Mouse (Mus musculus) kidney, postnatal 10 days (tissue): ENCODE data around the gene Ccdc181.
"Not testable (repeated sequence)": the region's sequence is repeated elsewhere in the genome, so short reads cannot be mapped to it uniquely, and the experiment has no call there.

ENCODE experiments used
- DNase-seq: peaks from one replicate; pipeline ENCODE4 v3.0.0; 2021; ENCODE audit warnings: mixed read lengths

The Ccdc181 gene

DNA sequence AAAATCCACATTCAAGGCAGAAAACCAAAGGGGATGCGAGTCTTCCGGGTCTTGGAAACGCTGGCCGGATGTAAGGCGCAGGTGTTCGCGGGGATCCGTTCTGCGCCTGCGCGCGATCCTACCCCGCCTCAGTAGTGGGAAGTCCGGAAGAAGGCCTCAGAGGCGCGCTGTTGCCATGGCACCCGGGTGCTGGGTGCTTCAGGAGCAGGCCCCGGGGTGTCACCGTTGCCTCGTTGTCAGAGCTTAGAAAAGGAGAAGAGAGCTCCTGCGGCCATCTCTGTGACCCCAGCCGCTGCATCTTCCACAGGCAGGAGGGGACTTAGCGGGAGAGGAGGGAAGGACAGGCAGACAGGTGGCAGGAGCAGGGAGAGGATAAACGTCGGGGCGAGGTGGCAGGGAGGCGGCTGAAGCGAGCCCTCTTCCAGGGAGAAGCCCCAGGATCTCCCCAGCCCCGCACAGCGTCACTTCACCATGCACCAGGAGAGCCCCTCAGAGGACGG lies at the start of gene Ccdc181:
Ccdc181 (plus strand) TSS at position 131 of the 500 bp plus-strand sequence.
- peak; percentile 95 for DNase-seq

DNA sequence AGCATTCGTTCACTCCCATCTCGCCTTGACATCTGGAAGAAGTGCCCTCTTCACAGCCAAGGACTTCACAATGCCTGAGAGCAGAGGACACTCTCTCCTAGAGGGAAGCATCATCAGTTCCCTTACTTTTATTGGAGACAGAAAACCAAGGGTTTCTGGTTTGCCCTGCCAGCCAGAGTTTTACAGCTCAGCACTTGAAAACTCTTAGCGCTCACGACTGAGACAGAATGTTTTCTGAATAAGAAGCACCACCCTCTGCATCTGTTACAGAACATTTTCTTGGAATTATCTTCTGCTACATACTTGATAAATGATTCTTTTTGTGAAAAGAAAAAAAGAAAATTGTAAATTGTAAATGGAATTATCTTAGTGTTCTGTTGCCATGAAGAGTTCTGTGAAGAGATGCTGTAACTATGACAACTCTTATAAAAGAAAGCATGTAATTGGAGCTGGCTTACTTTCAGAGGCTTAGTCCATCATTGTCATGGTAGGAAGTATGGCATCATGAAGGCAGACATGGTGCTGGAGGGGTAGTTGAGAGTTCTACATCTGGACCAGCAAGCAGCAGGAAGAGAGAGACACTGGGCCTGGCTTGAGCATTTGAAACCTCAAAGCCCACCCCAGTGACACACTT lies 43.3 kb upstream of the Ccdc181 start:
- not testable (repeated sequence) for DNase-seq

DNA sequence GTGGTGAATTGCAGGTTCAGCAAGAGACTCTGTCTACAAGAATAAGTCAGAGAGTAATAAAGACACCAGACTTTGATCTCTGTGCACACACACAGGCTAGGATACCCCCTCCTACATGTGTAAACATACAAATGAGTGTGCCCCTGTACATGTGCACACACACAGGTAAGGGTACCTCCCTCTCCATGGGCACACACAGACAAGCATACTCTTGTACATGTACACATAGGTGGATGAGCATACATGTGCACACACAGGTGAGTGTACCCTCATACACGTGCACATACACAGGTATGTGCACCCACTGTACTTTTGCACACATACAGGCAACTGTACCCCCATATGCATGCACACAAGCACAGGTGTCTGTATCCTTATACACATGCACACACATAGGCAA lies 41.9 kb upstream of the Ccdc181 start:
- no peak for DNase-seq

DNA sequence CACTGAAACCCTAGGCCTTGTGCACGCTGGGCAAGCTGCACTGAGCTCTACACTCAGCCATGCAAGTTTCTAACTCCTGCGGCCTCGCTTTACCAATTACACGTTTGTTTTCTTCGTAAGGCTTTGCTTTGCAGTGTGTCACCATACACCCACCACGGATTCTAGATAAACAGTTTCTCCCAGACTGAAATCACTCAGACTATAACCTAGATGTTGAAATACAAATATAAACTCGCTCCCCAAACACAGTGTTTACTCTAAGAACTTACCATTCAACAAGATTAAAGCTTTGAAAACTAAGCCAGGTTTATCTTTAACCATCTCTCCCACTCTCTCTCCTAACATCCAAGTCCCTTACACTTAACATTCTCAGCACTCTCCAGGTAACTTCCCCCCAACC lies 40.3 kb upstream of the Ccdc181 start:
- no peak for DNase-seq

DNA sequence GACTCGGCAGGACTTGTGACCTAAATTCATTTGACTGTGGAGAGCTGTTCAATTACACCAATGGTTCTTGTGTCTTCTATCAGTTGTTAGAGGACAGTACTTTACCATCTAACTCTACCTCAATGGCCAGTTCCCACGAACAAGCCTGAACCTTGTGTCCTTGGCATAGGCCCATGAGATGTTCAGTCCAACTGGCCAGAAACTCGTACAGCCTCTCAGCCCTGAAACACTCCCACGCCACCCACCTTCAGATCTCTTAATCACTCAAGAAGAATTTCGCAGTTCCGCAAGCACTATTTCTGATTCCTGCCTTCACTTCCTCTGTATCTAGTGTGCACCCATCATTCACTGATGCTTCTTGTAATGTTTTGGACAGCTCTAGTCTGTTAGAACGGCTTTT lies 39.3 kb upstream of the Ccdc181 start:
- no peak for DNase-seq

DNA sequence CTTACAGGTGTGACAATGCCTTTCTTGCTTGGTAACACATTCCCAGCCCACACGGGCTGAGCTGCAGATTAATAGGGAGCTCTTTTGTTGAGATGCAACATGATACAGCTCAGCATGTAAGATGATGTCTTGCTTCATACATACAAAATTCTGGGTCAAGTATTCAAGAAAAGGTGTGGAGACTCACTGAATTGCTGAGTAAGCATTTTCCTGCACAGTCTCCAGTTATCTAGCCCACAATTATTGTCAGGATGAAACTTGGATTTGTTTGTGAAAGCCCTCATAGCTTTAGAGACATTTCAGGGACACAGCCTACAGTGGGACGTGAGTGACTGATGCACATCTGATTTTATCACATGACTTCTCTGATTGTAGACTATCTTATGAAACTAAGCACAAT lies 33.9 kb upstream of the Ccdc181 start:
- no peak for DNase-seq

DNA sequence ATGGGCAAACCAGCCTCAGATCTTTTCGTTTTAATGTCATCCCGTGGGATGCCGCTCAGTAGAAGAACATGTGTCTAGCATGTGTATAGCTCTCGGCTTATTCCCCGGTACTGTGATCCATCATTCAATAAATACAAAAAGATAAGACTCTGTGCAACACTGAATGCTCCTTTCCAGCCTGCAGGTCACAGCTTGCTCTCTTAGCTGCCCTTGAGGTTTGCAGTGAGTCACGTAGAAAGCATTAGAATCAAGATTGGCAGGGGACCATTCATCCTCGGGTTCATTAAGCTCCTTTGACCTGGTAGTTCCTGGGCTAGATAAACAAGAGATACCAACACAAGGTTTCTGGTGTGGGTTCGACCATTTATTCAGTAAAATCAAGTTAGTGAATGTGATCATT lies 32.6 kb upstream of the Ccdc181 start:
- no peak for DNase-seq

DNA sequence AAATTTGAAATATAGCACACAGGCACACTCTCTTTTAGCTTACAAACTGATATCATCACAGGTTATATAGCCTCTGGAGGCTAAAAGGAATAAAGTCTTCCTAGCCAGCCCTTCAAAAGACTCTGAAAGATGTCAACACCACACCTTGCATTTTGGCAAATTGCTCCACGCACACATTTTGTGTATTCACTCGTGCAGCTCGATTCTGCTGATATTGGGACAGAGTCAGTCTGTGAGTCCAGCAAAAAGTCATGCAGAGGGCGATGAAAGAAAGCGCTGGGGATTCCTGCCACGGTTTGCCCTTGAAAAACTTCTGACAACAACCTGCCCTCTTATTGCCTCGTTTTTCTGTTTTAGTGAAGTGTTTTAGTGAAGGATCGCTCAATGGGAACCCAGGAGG lies 27.9 kb upstream of the Ccdc181 start:
- no peak for DNase-seq

DNA sequence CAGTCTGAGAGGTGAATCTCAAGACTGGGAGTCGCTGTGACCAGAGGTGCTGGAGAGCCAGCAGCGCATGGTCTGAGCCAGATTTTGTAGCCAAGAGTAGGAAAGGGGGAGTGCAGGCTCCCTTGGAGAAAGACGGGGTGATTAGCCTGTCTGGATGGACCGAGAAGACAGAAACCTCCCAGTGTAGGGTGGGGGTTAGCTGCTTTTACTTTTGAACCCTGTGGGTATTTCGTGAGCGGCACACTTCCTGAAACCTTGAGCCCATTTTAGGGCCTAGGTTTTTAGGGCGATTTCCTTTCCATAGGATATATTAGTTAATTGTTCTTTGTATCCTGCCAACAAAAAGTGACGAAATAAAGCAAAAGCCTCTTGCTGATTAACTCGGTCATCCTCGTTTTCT lies 27.4 kb upstream of the Ccdc181 start:
- no peak for DNase-seq

DNA sequence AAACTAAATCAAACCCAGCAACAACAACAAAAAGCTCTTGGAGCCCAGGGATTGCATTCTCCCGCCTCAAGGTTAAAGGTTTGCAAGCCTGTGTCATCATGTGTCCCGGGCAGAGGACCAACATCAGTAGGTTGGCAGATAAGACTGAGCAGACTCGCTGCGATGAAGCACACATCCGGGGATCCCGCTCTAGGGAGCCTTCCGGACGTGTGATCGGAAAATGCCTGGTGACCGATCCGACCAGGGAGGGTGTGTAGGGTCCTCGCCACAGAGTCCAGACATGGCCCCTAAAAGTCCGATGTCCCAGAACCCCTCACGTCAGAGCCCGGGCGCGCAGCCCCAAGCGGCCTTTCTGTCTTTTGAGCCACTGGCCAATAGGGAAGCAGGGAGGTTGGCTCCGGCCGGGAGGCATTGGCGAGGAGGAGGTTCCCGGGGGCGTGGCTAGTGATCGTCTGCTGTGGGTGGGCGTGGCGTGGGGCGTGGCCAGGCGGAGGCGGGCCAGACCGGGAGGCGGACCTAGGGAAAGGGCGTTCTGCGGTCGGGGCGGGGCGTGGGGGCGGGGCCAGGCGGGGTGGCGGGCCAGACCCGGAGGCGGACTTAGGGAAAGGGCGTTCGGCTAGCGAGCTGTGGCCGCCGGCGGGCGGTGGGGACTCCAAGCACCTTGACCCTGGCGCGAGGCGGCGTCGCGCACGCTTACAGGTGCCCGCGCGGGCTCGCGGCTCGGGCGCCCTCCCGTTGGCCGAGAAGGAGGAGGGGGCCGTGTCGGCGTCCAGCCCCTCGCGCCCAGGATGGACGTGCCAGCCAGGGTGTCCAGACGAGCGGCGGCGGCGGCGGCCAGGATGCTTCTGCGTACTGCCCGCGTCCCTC lies 26.7 kb upstream of the Ccdc181 start, which contains the start of gene Slc19a2:
Slc19a2 (plus strand) TSS at position 582 of the 867 bp plus-strand sequence.
- DNase-seq: peak; percentile 99

DNA sequence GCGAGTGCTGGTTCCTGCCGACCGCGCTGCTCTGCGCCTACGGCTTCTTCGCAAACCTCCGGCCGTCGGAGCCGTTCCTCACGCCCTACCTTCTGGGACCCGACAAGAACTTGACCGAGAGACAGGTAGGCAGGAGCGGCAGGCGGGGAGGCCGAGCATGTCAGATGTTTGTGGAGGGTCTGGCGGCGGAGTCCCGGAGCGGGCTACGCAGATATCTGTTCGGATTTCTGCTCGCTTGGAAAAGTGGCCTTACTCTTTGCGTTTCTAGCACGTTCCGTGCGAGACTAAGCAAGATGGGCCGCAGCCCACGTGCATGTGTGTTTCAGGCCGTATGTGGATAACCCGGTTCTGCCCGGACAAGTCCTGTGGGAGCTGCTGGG lies 26.1 kb upstream of the Ccdc181 start:
- no peak for DNase-seq

DNA sequence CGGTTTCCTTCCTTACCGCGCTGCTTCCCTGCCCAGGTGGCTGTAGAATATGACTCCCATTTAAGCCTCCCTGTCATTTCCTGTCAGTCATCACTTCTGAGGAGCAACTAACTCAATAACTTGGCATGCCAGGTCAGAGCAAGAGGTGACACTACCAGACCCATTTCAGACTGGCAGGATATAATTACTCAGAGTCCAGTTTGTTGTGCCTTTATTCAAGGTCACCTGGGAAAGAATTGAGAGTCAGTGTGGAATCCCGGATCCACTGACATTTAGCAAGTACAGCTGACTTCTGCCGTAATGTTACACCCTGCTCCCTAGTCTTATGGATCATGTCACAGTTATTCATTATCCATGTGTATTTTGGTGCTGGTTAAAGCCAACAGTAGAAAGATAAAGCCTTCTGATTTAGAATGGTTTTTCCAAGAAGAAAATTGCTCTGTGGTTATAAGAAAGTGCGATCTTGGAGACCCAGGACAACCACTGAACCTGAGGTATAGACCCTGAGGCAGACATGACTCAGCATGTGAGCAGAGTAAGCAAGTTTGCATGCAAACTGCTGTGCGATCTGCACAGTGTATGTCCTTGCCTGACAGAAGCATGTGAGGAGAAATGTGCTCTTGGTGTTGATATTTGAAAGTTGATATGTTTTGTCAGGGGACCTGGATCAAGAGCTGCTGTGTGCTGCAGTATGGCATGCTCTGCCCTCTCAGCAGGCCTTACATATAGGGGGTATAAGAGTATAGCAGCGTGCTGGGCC lies 24.8 kb upstream of the Ccdc181 start:
- DNase-seq: no peak

DNA sequence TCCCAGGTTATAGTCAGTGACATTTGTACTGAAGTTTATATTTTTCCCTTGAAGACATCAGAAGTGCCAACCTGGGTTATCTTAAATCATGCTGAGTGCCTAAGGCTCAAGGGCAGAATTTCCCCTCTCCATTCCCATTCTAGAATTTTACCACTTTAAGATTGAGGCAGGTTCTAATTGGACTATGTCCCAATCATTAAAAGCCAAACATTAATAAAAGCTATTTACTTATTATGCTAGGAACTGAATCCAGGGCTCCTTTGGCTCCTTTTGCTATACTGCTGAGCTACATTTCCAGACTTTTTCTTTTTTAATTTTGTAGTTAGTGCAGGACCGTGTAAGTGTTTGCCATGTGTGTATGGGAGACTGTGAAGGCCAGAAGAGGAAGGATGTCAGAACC lies 23.9 kb upstream of the Ccdc181 start:
- no peak for DNase-seq

DNA sequence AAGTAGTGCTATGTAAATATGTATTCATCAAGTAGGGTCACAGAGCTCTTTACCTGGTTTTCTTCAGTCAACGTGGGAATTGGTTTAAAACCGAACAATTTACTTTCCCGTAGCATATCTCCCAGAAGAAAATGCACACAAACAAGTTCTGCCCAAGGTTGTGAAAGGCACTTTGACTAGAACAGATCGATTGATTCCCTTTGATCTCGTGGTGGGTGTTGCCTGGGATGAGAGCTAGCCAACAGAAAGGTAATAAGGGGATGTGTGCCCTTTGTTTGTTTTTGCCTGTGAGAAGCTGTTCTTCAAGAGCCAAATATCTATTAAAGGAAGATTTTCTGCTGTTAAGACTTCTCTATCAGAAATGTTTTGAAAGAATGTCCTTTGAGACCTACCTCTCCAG lies 22.8 kb upstream of the Ccdc181 start:
- no peak for DNase-seq

DNA sequence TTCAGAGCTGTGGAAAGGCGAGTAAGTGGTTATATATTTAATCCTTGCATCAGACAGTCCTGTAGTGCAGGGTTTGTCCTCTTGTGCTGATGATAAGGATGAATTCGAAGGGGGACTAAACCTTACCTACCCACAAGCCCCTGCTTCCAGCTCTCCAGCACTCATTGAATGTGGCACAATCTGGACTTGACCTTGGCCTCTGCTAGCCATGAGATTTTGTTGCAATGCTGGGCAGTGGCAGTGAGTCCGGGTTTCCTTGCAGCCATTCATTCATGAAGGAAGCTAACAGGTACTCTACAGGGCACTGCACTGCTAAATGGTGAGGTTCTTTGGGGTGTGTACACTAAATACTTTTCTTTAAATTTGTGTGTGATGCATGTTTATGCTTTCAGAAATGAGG lies 20.5 kb upstream of the Ccdc181 start:
- no peak for DNase-seq

DNA sequence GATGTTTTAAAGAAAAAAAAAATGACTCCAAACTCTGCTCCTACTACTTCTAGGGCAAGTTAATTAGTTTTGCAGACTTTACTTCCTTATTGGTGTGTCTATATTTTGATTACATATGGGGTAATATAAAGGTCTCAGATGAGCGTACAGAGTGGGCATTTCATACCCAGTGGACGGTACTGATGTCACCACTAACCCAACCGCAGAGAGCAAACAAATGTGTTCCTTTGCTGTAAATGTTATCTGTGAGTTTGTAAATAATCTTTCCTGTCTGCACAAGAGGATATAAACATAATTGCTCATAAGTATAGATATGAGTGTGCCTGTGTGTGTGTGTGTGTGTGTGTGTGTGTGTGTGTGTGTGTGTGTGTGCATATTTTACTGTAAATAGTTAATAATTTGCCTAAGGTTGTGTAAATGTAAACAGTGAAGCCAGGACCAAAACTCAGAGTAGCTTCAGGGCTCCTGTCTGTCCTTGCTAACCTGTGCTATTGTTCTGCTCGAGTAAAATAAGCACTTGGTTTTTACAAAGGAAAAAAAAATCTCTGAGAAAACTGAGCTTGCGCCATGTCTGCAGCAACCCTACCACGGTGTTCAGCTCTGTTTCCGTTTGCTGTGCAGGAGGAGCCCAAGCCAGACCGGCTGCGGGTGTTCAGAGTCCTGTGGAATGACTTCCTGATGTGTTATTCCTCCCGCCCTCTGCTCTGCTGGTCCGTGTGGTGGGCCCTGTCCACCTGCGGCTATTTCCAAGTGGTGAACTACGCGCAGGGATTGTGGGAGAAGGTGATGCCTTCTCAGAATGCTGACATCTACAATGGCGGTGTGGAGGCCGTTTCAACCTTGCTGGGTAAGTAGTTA lies 15.0 kb upstream of the Ccdc181 start:
- peak; percentile 13 for DNase-seq

DNA sequence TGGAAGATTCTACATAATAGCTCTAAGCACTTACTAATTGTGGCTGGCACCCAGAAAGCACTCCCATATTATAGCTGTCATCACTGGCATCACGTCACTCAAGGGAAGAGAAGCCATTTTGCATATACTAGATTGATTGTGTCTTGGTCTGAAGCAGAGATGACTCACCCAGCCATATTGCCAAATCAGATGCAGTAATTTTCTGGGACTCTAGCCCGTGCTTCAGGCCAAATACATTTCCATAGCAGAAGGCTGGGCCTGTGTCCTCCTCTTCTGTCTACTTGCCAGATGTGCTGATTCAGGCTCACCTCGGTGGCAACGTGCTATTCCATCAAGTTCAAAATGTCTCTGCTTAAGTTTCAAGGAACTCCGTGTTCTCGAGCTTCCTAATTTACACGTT lies 13.8 kb upstream of the Ccdc181 start:
- DNase-seq: no peak

DNA sequence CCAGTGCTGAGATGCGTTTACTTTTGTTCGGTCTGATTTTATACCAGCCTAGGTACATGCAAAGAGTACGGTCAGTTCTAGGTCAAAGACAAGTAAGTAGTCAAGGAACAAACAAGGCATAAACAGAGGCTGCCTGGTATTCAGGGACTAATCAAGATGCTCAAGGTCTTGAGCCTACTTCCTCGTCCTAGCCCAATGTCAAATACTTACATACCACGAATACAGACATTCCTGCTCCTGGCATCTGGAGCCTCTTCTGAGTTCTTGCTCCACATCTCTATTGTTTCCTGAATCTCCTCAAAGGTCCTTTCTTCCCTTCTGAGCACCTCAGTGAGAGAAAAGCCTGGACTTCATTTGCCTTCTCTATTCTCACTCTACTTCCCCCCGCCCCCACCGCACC lies 4.4 kb upstream of the Ccdc181 start:
- DNase-seq: no peak

DNA sequence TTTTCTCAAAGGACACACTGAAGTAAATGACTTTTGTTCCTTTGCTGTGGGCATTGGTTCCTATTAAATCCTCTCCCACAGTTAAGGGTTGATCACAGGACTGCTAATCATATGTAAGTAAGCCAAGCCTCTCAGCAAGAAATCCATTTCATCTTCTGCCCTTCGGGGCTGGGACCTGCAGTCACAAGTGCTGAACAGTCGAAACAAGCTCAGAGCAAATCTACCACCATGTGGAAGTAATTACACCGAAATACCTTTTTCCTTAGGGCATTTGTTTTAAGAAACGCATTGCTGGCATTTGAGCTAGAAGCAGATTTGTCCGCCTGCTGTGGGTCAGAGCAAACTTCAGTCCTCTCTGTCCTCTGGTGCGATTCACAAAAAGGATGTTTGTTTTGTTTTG lies 1.7 kb upstream of the Ccdc181 start:
- no peak for DNase-seq

DNA sequence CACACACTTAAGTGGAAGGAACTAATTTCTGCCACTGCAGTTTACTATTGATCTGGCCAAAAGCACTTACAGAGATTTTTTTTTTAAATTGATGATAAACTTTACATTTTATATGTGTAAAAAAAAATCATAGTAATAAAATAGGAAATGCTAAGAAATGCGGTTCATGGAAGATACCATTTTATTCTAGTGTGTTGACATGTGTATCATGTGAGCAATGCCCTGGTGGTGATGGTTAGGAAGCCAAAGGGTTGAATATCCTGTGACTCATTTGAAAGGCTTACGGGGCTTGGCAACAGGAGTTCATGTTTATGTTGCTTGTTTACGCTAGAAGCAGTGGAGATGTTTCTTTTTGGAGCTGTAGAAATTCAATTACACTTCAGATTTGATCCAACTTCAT lies 1.2 kb downstream of the Ccdc181 start:
- no peak for DNase-seq

DNA sequence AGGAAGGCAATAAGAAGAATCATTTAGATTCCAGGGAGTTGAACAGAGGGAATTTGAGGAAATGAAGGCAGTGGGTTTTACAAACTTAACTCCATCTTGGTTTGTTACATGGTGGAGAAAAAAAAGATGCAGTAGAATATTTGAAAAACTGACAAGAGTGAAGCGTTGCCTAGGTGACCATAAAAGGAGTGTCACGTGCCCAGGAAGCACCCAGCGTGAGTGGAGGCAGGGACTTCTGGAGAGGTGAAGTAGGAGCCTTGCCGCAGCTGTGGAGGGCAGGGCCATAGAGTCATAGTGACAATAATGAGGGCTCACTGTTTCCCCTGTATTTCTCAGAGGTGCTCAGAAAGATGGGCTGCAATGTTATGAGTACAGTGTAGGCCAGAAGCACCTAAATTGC lies 3.9 kb downstream of the Ccdc181 start:
- DNase-seq: no peak

DNA sequence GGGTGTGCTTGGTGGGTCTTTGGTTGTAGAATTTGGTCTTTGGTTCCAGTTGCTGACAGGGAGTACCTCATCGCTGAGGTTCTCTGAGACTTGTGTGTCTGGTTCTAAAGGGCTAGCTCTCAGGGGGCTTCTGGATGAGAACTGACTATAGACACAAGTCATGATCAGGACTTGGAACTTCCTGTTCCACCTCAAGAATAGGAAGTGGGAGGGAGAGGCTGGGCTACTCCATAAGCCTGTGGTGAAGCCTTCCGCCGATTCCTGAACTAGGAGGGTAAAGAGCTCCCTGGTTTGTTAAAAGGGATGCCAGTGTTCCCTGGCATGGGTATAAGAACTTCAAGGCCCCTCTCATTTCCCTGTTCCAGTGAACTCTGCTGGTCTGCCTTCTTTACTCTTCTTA lies 8.6 kb downstream of the Ccdc181 start:
- DNase-seq: no peak

DNA sequence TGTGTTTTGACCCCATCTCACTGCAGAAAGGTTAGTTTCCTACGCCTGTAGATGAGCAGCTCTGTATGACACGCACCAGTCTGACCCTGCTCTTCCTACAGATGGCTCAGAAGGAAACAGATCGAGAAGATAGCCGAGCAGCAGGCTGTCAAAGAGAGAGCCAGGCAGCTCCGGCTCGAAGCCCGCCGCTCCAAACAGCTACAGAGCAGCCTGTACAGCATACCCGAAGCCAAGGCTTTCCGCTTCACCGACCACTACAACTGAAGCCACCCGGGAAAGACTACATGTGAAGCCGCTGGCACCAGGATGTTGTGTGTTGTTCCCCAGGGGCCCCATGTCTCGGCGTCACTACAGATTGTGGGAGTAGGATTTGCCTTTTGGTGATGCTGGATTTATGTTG lies 12.0 kb downstream of the Ccdc181 start:
- peak; percentile 21 for DNase-seq
